Mouse (Mus musculus): ENCODE results near the gene Plekhg6.

Gene Plekhg6

GRCm38 (mm10) chr6:125385066-125385974, 4.7 kb upstream of the Plekhg6 start:
- DNase-seq: no peak

- DNase-seq: no peak
Measured at GRCm38 (mm10) chr6:125382024-125382423, 1.4 kb upstream of the Plekhg6 start.

GRCm38 (mm10) chr6:125379781-125380180, 812 bp downstream of the Plekhg6 start:
- no peak for DNase-seq

- DNase-seq: no peak
Measured at GRCm38 (mm10) chr6:125378621-125379020, 2.0 kb downstream of the Plekhg6 start.

GRCm38 (mm10) chr6:125377582-125378451, 2.8 kb downstream of the Plekhg6 start:
- no peak for DNase-seq

- no peak for DNase-seq
Measured at GRCm38 (mm10) chr6:125377042-125377441, 3.6 kb downstream of the Plekhg6 start.

GRCm38 (mm10) chr6:125367758-125368371, 12.7 kb downstream of the Plekhg6 start:
- no peak for DNase-seq

GRCm38 (mm10) chr6:125366133-125366532, 14.5 kb downstream of the Plekhg6 start:
- DNase-seq: no peak

GRCm38 (mm10) chr6:125365522-125365921, 15.1 kb downstream of the Plekhg6 start:
- no peak for DNase-seq

GRCm38 (mm10) chr6:125364448-125364847, 16.1 kb downstream of the Plekhg6 start:
- DNase-seq: no peak

- DNase-seq: no peak
Measured at GRCm38 (mm10) chr6:125363451-125364242, 16.9 kb downstream of the Plekhg6 start.

- DNase-seq: no peak
Measured at GRCm38 (mm10) chr6:125363021-125363420, 17.6 kb downstream of the Plekhg6 start.

GRCm38 (mm10) chr6:125361467-125362291, 18.9 kb downstream of the Plekhg6 start:
- peak; percentile 44 for DNase-seq

GRCm38 (mm10) chr6:125360846-125361245, 19.7 kb downstream of the Plekhg6 start:
- DNase-seq: no peak

- DNase-seq: no peak
Measured at GRCm38 (mm10) chr6:125359999-125360398, 20.6 kb downstream of the Plekhg6 start.

GRCm38 (mm10) chr6:125357334-125357733, 23.3 kb downstream of the Plekhg6 start:
- no peak for DNase-seq

GRCm38 (mm10) chr6:125356264-125356663, 24.3 kb downstream of the Plekhg6 start:
- no peak for DNase-seq

- DNase-seq: no peak
Measured at GRCm38 (mm10) chr6:125355197-125355741, 25.3 kb downstream of the Plekhg6 start.

GRCm38 (mm10) chr6:125354352-125355151, 26.0 kb downstream of the Plekhg6 start:
- DNase-seq: peak; percentile 46

- DNase-seq: no peak
Measured at GRCm38 (mm10) chr6:125353655-125354054, 26.9 kb downstream of the Plekhg6 start.

Measured in right cerebral cortex, adult 18-20 months (tissue).